Mouse (Mus musculus) cerebellum, adult 2 months (tissue): ENCODE measurements around the gene Zbtb7a.

ENCODE experiments used
- CTCF ChIP-seq: fragments of 200-500 bp; IDR thresholded peaks from 2 replicates; pipeline ENCODE4 v1.5.1; 2011; ENCODE audit warnings: low read depth, mild to moderate bottlenecking, control low read depth, low read length, moderate library complexity, borderline replicate concordance; ENCODE audit not compliant: insufficient read depth
- POLR2A ChIP-seq: fragments of 200-500 bp; IDR thresholded peaks from 2 replicates; pipeline ENCODE4 v1.6.1; 2011; ENCODE audit warnings: low read length, control low read depth, borderline replicate concordance; ENCODE audit not compliant: insufficient read depth

DNA sequence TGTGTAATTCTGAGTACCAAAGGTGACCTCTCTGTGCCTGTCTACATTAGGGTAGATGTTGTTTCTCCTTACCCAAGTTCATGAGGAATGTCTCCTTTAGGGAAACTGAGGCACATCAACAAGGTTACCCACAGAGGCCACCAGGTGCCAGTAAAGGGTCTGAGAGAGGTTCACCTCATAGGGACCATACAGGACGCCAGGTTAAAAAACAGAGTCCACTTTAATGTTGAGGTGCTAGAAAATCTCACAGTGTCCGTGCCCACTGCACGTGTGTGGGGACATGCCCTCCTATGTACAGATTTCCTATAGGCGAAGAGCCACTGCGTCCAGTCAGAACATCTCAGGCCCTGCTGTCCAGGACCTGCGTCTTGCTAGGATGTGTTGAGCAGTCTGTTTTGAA is 64.0 kb downstream of the Zbtb7a start:
- TF ChIP-seq POLR2A (no peak), CTCF (no peak)
